Mouse (Mus musculus) heart, postnatal 0 days (tissue): ENCODE data around the gene Ano6.

Experiments
- CTCF ChIP-seq: IDR thresholded peaks from 2 replicates; pipeline ENCODE4 v1.5.1; 2016; ENCODE audit warnings: antibody characterized with exemption, control low read depth, low read depth
- EP300 ChIP-seq: IDR thresholded peaks from 2 replicates; pipeline ENCODE4 v1.6.1; 2016; ENCODE audit warnings: antibody characterized with exemption, low read depth

GRCm38 (mm10) chr15:95892171-95892570 lies 101.5 kb downstream of the Ano6 start:
- TF ChIP-seq CTCF (no peak), EP300 (no peak)
